Mouse (Mus musculus): ENCODE data around the gene Olfr878.

Olfr878 gene

GRCm38 (mm10) chr9:37917540-37917939, at the start of gene Olfr878:
Olfr878 (plus strand) TSS chr9:37917840.
- no peak for DNase-seq (ENCODE audit: low spot score)

- no peak for DNase-seq (ENCODE audit: low spot score)
Observed at GRCm38 (mm10) chr9:37870246-37870645, 47.4 kb upstream of the Olfr878 start.

- DNase-seq (ENCODE audit: low spot score): no peak
Observed at GRCm38 (mm10) chr9:37871097-37871496, 46.5 kb upstream of the Olfr878 start.

- no peak for DNase-seq (ENCODE audit: low spot score)
Observed at GRCm38 (mm10) chr9:37871536-37871935, 46.1 kb upstream of the Olfr878 start.

GRCm38 (mm10) chr9:37890960-37891359, 26.7 kb upstream of the Olfr878 start:
- DNase-seq (ENCODE audit: low spot score): no peak

GRCm38 (mm10) chr9:37896661-37897060, 21.0 kb upstream of the Olfr878 start, which contains the start of gene Olfr145:
Olfr145 (plus strand) TSS chr9:37896724.
- no peak for DNase-seq (ENCODE audit: low spot score)

- DNase-seq (ENCODE audit: low spot score): no peak
Observed at GRCm38 (mm10) chr9:37905555-37905954, 12.1 kb upstream of the Olfr878 start.

GRCm38 (mm10) chr9:37918018-37918417, 378 bp downstream of the Olfr878 start:
- DNase-seq (ENCODE audit: low spot score): no peak

- no peak for DNase-seq (ENCODE audit: low spot score)
Observed at GRCm38 (mm10) chr9:37924194-37924593, 6.6 kb downstream of the Olfr878 start.

- DNase-seq (ENCODE audit: low spot score): no peak
Observed at GRCm38 (mm10) chr9:37925445-37925844, 7.8 kb downstream of the Olfr878 start.

- DNase-seq (ENCODE audit: low spot score): no peak
Observed at GRCm38 (mm10) chr9:37926019-37927013, 8.7 kb downstream of the Olfr878 start.

- peak; percentile 30 for DNase-seq (ENCODE audit: low spot score)
Observed at GRCm38 (mm10) chr9:37932519-37932918, 14.9 kb downstream of the Olfr878 start.

GRCm38 (mm10) chr9:37934146-37934545, 16.5 kb downstream of the Olfr878 start:
- no peak for DNase-seq (ENCODE audit: low spot score)

- no peak for DNase-seq (ENCODE audit: low spot score)
Observed at GRCm38 (mm10) chr9:37941167-37941566, 23.5 kb downstream of the Olfr878 start.
